Mouse (Mus musculus) granulocyte monocyte progenitor cell, adult 5-6 weeks (primary cell): ENCODE data around the gene Taok1. TPM values are rescaled to one million over a fixed set of nuclear protein-coding genes. Genes with fewer than 3 reads are reported as not detected.
"Not testable (repeated sequence)": the region's sequence is repeated elsewhere in the genome, so short reads cannot be mapped to it uniquely, and the experiment has no call there.

Experiments
- ATAC-seq: replicated peaks from 2 replicates; pipeline ENCODE4 v1.8.0; 2016; ENCODE audit warnings: mild to moderate bottlenecking, moderate TSS enrichment, inconsistent platforms; ENCODE audit not compliant: poor library complexity, severe bottlenecking
- total RNA-seq, 2 experiments: library from RNA; stranded (forward) in 1 of 2; stranded (reverse) in 1 of 2; fragments of 200-712, 200-1000 nt in 1 of 2; fragments of >200 nt in 1 of 2; fragmentation: Nextera tagmentation in 1 of 2; gene quantifications; 2 replicates each; pipeline ENCODE4 v1.2.3; 2014 to 2017

Gene Taok1
- total RNA-seq (2014; fragmentation: Nextera tagmentation), result 22.9 and 23.6 TPM in 2 replicates
- 30.2 and 36.7 TPM in 2 replicates for total RNA-seq (2017)

DNA sequence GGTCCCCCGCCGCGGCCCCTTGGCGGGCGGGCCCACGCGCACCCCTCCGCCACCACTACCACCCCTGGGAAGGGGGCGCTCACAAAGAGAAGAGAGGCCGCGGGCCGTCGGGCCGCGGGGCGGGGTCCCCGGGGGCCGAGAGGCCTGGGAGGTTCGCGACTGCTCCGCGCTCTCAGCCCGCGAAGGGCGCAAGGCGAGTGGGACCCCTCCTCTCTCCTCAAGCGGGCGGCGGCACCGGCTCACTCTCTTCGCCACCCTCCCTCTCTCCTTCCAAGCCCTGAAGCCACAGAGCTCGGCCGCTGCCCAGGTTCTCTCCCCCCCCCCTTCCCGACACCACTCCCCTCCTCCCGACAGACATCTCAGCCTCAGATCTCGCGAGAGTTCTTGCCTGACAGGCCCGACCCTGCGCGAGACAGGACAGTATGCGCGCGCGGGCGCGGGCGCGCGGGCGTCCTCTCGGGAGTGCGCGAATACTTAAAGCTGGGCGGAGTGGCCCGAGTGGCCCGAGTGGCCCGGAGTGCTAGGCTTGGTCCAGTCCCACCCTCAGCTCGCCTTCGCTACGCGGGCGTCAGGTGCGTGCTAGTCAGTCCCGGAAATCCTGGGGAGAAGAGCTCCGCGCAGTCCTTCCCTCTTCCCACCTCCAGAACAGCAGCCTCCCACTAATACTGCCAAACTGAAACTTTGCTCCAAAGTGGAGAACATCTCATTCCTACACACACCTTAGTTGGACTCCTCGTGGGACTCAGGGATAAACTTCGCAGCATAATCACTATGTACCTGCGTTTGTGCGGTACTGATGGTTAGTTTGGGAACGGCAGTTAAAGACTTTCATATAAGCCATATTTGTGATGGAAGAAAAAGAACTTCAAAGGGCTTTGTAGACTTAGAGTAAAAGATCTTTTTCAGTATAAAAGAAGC, at the start of gene Taok1:
Gene Taok1 (minus strand): TSS at position 278 of the 918 bp plus-strand sequence.
- peak; percentile 96 for ATAC-seq

DNA sequence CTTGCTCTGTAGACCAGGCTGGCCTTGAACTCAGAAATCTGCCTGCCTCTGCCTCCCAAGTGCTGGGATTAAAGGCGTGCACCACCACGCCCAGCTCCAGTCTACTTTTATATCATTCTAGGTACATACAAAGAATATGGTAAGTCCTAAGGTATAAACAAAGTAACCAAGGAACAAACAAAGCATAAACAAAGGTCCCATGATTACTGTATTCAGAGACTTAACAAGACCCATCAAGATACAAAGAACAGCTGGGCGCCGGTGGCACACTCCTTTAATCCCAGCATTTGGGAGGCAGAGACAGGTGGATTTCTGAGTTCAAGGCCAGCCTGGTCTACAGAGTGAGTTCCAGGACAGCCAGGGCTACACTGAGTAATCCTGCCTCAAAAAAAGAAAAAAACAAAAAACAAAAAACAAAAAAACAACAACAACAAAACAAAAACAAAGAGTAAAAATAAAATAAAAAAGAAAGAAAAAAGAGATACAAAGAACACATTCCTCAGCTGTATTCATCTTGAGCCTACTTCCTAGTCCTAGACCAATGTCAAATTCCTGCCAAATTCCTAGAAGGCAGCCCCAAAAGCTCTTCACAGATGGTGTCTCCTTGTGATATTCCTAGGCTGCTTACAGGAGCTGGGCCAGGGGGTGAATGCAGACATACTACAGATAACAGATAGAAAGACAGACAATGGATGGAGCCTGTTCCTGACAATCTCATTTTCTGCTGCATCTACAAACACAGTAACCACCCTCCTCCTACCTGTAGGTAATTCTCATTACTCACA, 46.0 kb upstream of the Taok1 start:
- not testable (repeated sequence) for ATAC-seq

DNA sequence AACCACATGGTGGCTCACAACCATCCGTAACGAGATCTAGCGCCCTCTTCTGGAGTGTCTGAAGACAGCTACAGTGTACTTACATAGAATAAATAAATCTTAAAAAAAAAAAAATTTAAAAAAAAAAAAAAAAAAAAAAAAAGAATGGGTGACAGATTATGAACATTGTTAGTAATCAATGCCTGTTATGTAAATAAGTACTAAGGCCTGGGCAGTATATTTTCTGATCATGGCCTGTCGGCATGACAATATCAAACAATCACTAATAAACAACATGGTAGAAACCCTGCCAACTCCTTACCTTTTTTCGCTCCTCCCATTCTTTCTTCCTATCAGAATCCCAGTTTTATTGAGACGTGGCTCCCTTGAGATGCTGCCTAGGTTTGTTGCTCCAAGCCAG, 44.9 kb upstream of the Taok1 start:
- no peak for ATAC-seq

- no peak for ATAC-seq
Observed at GRCm38 (mm10) chr11:77648878-77649277, 41.3 kb upstream of the Taok1 start.

- ATAC-seq, result no peak
Observed at GRCm38 (mm10) chr11:77645481-77645880, 37.9 kb upstream of the Taok1 start.

DNA sequence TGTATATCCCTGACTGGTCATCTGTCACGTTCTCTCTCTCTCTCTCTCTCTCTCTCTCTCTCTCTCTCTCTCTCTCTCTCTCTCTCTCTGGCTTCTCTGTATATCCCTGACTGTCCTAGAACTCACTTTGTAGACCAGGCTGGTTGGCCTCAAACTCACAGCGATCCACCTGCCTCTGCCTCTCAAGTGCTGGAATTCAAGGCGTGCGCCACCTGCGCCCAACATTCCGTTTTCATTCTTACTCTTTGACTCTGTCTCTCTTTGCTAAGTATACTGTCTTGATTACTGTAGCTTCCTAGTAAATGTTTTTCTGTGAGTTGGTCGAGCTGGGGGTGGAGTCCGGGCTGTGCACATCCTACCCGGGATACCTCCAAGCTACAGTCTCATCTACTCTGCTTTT, 33.8 kb upstream of the Taok1 start:
- ATAC-seq, result no peak

DNA sequence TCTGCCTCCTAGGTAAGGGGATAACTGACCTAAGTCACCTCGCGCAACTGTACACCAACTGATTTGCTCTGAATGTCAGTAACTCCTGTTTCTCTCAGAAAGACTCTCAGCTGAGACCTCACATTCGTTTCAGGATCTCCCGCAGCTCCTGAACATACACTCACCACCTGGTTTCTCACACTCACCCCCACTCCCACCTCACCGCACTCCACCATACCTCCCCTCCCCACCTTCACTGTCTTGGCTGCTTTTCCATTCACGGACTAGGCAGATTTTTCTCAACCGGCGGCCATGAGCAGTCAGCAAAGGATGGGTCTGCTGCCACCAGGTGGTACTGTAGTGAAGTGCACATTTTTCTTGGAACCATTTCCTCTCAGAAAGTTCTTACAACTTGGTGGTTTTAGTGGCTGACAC, 22.6 kb upstream of the Taok1 start:
- ATAC-seq, result peak; percentile 75

DNA sequence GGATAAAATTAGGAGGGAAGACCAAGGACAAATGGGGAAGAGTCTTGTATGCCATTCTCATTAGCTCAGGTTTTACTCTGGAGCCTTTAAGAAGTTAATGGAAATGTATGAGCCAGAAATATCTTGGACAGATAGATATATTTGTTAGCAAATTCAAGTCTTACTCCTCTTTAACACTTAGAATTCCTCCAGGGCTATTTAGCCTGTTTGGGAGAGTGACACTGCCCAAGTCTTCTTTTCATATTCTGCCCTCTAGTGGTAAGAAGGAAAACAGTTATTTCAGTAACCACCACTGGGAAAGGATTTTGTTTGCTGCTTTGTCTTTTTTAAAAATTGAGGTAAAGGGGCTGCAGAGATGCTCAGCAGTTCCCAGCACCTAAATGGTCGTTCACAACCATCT, 21.9 kb upstream of the Taok1 start:
- peak; percentile 36; the same call in 1 of the 2 replicates for ATAC-seq

DNA sequence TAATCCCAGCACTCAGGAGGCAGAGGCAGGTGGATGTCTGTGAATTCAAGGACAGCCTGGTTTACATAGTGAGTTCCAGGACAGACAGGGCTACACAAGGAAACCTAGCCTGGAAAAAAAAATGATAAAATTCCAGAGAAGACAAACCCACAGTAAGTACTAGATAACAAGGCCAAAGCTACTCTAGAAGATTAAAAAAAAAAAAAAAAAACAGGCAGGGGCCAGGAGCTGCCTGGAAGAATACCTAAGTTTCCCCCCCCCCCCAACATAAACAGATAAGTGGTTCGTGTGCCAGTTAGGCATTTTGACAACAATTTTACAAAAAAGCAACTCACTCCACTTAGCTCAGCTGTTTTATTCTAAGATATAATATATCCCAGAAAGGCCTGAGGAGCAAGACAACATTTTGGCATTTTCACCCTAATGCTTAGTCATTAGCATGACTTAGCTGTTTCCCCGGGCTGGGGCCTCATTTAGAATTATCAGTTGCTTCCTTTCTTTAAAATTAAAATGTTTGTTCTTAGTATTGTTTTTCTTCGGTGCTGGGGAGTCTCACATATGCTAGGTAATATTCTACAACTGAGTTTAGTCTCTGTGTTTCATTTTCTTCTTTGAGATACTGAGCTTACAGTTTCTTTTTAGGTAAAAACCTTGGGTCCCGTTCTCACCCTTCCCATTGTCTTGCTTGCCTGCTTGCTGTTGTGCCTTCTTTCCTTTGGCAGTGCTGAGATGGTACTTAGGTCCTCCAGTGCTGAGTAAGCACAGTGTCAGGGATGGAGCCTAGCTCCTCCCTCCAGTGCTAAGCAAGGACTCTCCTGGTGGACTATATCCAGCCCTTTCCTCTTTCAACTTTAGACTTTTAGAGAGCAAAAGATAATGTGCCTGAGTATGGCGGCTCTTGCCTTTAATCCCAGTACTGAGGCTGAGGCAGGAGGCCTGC, 19.3 kb upstream of the Taok1 start:
- ATAC-seq, result no peak

GRCm38 (mm10) chr11:77625061-77625855, 17.6 kb upstream of the Taok1 start:
- peak; percentile 56 for ATAC-seq

DNA sequence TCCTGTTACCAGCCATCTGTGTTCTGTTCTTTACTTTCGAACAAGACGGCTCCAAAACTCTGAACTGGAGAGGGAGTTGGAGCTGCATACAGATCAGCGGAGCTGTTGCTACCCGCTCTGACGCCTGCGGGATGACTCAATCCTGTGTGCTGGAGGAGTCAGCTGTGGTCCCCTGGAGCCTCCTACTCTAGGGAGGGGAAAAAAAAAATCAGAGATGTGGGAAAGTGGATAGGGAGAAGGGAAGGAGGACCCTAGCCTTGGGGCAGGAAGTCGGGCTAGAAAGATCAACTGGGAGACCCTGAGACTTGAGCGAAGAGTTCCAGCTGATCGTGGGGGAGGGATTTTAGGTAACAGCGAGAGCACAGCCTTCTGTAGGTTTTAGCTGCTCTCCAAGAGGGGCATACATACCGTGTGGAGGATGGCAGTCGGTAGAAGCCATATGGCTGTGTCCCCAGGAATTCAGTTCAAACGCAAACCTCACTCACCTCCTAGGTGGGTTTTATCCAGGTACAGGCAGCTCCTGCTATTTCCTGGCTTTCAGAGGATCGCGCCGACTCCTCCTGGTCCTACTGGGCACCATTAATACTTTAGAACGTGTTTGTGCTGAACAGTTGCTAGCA, 16.9 kb upstream of the Taok1 start:
- ATAC-seq, result peak; percentile 48; the same call in 1 of the 2 replicates

GRCm38 (mm10) chr11:77624002-77624401, 16.4 kb upstream of the Taok1 start:
- ATAC-seq, result no peak

- ATAC-seq, result peak; percentile 20
Observed at GRCm38 (mm10) chr11:77621902-77622535, 14.4 kb upstream of the Taok1 start.

DNA sequence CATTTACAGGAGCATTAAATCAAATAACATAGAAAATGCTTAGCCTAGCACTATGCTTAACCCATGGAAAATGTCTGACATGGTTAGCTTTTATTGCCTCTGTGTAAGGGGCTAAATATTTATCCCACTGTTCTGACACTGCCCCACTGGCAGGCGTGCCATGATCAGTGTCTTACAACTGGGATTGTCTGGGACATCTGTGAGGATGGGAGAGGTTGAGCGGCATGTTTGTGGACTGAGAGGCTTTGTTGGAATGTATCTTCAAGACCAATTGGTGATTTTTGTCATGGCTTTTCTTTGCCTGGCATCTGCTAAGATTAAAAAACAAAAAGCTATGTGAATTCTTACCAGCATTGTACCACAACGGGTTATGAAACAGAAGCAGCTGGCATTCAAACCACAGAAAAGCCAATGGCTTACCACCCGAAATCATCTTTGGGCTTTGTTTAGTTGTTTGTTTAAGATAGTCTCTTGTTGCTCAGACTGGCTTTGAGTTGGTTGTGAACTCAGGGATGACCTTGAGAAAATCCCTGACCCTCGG, 7.5 kb upstream of the Taok1 start:
- ATAC-seq, result no peak

GRCm38 (mm10) chr11:77606835-77607537, 629 bp downstream of the Taok1 start:
- ATAC-seq, result peak; percentile 65

DNA sequence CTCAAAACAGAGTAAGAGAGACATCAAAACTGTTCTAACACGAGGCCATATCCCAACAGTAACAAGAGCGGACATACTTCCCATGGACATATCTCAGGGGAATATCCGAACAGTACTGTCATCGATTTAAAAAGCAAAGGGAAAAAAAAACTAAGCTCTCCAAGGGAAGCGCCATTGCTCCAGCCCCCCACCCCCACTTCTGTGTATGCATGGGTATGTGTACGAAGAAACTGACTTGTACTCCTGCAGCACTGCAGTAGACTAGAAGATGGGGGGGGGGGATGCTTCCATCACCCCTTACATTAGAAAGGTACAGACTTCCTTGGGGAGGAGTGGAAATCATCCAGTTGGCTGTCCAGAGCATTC, 1.2 kb downstream of the Taok1 start:
- ATAC-seq, result no peak

DNA sequence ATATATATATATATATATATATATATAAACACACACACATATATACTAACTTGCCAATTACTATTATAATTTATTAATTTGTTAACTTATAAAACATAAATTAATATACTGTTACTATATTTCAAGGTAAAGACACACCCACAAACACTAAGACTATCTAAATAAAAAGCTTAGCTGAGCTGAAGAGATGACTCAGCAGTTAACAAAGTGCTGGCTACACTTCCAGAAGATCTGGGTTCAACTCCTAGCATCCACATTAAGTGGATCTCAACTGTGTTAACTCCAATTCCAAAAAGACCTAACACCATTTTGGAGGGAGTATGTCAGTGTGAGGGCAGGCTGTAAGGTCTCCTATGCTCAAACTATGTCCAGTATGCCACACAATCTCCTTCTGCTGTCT, 10.3 kb downstream of the Taok1 start:
- ATAC-seq, result no peak

DNA sequence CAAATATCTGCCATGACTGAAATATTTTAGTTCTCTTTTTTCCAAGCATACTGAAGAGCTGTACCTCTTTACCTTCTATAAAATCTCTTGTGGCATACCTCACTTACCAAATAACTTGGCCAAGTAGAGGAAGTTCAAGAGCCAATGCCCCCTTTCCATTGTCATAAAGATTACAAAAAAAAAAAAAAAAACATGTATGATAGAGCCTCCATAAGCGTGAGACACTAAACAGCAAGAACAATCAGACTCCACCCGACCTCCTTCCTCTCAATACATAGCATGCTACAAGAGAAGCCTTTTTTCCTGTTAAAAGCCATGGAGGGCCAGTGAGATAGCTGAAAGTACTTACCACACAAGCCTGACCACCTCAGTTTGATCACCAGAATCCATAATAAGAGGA, 16.2 kb downstream of the Taok1 start:
- no peak for ATAC-seq
